Mouse (Mus musculus): ENCODE data around the gene 5730596B20Rik.

Gene 5730596B20Rik

DNA sequence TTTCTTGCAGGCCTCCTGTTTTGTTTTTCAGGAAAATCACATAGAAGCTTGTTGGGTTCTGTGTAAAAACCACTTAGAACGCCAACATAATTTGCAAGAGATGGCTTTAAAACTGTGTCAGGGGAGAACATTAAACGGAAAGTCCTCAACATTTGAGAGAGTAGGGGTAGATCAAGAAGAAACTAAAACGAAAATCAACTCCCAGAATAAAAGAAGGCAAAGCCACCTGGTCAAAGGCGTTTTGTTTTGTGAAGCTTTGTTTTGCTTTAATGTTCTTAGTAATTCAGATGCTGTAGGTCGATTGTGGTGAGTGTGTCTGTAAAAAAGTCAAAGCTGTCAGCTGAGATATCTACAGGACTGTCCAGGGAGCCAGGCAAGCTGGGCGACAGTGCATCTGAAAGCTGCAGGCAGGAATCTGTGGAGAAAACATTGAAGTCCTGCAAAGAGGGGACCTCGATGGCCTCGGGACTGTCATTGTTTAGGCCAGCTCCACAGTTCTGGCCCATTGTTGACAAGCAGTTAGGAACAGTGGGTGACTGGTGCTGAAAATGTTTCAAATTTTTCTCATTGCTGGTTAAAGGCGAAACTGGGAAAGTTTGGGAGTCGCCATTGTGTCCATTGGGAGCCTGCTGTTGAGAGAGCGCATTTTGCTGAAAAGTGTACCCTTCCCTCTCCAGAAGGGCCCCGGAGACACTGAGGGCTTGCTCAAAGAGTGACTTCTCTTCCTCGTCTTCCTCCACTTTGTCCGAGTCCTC, 14.5 kb upstream of the 5730596B20Rik start:
- no peak for DNase-seq (ENCODE audit: low spot score in 2 of 2)

- DNase-seq (ENCODE audit: low spot score in 2 of 2): no peak
Observed at GRCm38 (mm10) chr6:52163366-52164031, 13.8 kb upstream of the 5730596B20Rik start.

DNA sequence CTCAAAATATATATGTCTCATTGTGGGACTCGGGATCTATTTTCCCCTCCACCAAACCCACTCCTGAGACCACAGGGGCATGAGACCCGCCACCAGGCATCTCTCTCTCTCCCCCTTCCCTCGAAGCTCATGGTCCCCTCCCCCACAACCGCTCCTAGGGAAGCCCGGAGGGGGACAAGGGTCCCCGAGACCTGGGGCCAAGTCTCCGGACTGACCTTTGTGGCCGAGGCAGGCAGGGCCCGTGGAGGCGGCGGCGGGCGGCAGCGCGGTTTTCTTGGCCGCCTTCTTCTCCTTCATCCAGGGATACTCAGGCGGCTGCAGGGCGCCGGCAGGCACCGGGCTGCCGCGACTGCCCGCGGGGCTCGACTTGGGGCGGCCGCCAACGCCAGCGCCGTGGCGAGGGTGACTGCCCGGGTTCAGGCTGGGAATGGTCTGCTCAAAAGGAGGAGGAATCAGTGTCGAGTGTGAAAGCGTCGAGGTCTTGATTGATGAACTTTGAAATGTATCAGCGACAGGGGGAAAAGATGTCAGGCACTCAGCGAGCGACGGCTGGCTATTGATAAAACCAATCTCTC, 13.2 kb upstream of the 5730596B20Rik start:
- no peak for DNase-seq (ENCODE audit: low spot score in 2 of 2)

- DNase-seq (ENCODE audit: low spot score in 2 of 2): no peak
Observed at GRCm38 (mm10) chr6:52164626-52165440, 12.5 kb upstream of the 5730596B20Rik start, which contains the start of gene Hoxa2. Gene Hoxa2 (minus strand): TSS chr6:52164831.

- no peak for DNase-seq (ENCODE audit: low spot score in 2 of 2)
Observed at GRCm38 (mm10) chr6:52165441-52166370, 11.6 kb upstream of the 5730596B20Rik start.

- no peak for DNase-seq (ENCODE audit: low spot score in 2 of 2)
Observed at GRCm38 (mm10) chr6:52166431-52167077, 10.7 kb upstream of the 5730596B20Rik start.

DNA sequence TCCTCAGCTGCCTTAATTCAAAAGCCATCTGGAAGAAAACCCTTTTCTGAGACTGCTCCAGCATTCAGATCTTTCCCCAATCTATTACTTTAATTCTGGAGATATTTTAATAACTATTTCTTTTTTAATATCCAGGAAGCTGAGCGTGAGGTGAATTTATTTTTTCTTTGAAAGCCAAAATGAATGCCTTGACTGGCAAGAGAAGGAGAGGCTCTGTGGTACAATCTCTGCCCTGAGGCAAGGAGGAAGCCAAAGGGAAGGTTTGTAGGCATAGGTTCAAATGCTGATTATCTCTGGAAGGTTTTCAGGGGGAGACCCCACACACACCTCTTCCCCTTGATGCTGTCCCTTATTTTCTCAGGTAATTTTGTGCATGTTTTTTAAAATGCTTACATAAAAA, 10.1 kb upstream of the 5730596B20Rik start:
- DNase-seq (ENCODE audit: low spot score in 2 of 2): no peak

DNA sequence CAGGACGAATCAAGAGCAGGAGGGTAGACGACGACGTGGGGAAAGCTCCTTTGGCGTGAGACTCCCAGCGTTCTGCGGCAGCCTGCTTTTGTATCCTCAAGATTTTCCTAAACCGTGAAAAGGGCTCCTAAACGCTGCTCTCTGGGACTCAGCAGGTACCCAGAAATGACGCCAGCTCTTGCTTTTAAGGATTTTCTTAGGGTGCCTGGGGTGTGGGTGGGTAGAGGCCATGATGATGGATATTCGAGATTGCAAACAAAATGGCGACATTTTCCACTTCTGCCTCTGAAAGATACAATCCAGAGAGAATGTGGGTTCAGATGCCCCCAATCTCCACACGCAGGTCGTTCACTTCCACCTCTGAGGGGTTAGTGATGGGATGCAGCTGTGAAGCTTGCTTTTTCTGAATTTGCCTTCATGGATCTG, 9.5 kb upstream of the 5730596B20Rik start:
- DNase-seq (ENCODE audit: low spot score in 2 of 2): no peak

GRCm38 (mm10) chr6:52168191-52169055, 8.9 kb upstream of the 5730596B20Rik start:
- DNase-seq (ENCODE audit: low spot score in 2 of 2): no peak

DNA sequence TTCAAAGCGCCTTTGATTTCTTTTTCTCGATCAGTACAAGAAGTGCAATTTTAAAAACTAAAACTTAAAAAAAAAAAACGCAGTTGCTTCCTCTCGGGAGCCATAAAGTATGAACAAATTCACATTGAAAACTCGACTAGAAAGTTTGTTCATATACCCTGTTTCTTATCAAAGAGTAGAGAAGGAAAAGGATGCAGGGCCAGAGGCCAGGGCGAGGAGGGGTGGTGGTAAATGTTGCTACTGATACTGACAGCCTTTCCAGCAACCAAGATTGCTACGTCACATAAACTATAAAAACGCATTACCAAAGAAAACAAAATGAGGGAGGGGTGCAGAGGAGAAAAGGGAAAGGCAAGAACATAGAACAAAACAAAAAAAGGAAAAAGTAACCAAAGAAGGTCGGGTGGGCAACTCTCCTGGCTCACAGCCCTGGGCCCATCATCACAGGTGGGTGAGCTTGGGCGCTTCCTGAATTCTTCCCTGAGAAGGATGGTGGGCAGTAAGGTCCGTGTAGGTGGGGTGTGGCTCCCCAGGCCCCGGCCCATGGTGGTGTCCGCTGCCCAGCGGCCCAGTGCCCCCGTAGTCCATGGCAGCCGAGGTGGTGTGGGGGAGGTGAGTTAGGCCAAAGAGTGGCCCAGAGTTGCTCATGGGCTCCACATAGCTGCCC, 7.7 kb upstream of the 5730596B20Rik start:
- DNase-seq (ENCODE audit: low spot score in 2 of 2): no peak

DNA sequence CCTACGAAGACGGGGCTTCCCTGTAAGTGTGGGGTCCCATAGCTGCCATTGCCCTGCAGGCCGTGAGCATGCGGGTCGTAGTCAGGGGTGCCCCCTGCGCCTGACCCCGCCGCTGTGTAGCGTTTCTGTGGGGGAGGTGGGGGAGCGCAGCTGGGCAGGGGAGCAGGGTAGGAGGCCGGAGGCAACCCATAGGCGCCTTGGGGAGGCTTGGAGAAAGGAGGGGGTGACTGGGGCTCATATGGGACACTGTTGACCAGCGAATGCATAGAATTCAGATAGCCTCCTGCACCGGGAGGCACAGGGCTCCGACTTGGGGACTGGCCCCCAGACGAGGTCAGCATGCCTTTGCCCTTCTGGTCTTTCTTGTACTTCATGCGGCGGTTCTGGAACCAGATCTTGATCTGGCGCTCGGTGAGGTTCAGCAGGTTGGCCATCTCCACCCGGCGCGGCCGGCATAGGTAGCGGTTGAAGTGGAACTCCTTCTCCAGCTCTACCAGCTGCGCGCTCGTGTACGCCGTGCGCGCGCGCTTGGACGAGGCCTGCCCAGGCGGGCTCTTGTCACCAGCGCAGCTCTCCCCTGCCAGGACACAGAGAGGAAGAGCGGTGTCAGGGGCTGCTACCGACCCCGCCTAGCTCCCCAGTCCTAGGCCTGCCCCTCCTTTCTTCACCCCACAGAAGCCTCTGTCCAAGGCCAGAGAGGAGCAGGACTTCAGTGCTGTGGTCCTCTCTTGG, 7.0 kb upstream of the 5730596B20Rik start:
- DNase-seq (ENCODE audit: low spot score in 2 of 2): no peak

DNA sequence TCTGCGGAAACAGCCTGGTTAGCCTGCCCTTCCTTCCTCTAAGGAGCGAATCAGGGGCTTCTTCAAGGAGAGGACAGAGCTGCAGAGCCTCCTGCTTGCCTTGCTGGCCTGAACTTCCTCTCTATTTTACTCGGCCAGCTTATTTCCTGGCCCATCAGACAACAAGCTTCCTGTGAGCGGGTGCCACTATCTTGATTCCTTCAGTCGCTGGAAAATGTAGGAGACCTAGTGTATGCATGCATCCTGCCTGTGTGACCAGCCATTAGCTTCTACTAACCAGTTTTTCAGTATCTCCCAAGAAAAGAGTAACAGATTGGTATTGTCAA, 6.4 kb upstream of the 5730596B20Rik start:
- no peak for DNase-seq (ENCODE audit: low spot score in 2 of 2)

DNA sequence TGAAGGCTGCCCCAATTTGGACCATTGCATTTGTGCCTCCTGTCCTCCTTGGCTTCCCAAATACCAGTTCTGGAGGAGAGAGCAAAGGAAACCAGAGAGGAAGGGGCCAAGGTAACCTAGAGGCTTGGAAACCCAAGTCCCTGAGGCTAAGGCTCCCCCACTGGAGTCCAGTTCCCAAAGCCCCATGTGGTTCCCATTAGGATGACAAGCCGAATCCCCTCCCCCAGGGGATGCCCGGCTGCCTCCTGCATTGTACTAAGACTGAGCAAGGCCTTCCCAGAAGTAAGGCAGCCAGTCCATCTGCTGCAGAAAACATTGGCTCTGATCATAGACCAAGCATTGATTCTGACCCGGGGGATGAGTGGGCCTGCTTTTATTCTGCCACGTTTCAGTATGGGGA, 6.0 kb upstream of the 5730596B20Rik start:
- DNase-seq (ENCODE audit: low spot score in 2 of 2): no peak

DNA sequence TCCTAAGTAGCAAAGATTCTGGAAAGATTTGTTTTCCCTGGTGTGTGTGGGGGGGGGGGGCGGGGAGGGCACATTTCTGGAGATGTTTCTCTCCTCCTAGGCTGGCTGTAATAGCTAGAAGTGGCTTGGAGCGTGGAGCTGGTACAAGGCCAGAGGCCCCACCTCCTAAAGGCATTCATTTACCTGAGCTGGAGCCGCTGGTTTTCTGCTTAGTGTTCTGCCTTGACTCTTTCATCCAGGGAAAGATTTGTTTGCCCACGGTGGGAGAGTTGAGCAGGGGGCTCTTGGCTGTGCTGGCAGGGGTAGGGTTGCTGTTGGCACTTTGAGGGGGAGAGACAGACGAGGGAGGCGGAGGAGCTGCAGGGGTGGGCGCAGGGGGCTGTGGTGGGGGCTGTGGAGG, 5.4 kb upstream of the 5730596B20Rik start:
- DNase-seq (ENCODE audit: low spot score in 2 of 2): no peak

DNA sequence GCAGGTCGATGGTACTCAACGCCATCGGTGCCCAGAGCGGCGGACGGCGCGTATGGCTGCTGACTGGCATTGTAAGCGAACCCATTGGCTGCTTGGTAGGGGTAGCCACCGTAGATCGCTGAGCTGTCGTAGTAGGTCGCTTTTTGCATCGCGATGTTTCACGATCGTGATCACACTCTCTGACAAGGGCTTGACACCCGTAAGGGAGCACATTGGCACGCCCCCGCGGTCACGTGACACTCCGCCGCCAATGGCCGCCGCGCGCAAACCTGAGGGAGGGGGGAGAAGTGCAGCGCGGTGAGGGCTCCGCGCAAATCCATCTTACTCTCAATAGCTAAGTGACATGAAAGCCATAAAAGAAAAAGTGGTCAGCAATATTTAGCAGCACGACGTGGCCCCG, 4.8 kb upstream of the 5730596B20Rik start:
- no peak for DNase-seq (ENCODE audit: low spot score in 2 of 2)

- DNase-seq (ENCODE audit: low spot score in 2 of 2): no peak
Observed at GRCm38 (mm10) chr6:52173648-52174047, 3.6 kb upstream of the 5730596B20Rik start.

GRCm38 (mm10) chr6:52174968-52175751, 2.1 kb upstream of the 5730596B20Rik start:
- DNase-seq (ENCODE audit: low spot score in 2 of 2): no peak

- DNase-seq (ENCODE audit: low spot score in 2 of 2): no peak
Observed at GRCm38 (mm10) chr6:52175864-52176263, 1.4 kb upstream of the 5730596B20Rik start.

Data from thymus, postnatal 10 days (tissue).